In the genomic region with DNA sequence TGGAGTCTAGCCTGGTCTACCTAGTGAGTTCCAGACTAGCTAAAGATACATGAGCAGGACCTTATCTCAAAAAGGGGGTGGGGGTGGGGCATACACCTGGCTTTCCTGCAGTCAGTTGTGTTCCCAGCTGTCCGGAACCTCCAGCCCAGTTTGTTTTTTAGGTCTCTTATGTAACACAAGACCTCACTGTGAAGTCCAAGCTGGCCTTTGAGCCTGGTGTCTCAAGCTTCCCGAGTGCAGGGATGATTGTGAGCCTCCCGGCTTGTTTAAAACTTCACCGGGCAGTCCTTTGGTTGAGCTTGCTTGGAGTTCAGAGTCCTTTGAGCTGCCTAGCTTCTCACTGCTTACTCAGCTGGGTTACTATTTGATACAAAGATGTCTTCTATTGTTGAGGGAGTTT, we compare ENCODE assay signal across 8 mouse cellular contexts. TPM values are rescaled to one million over a fixed set of nuclear protein-coding genes. Genes with fewer than 3 reads are reported as not detected.
A peak's percentile ranks its signal among the peaks of the same experiment; 100 is the strongest.
DNase-seq lines count a peak whose midpoint lies in the region; ATAC-seq and TF ChIP-seq lines count a peak whose summit lies in the region.

No protein-coding gene starts in this region.

- no peak for DNase-seq in left cerebral cortex, adult 2 months (ENCODE audit: extremely low spot score in 1 of 2, low spot score in 2 of 2)
- DNase-seq in left cerebral cortex, adult 9 months (ENCODE audit: low spot score in 2 of 2), result no peak
- DNase-seq in kidney, adult 2 months, result peak; percentile 92
- DNase-seq in midbrain, embryonic 14.5 days, result no peak
- DNase-seq in MN1 (ENCODE audit: low spot score), result no peak
- DNase-seq in cerebellum, postnatal 14 days, result no peak
- no peak for DNase-seq in spleen, adult 12 weeks (ENCODE audit: low spot score)

- H3K4me1 ChIP-seq in embryonic fibroblast, embryonic 13.5 days (ENCODE audit: control insufficient read depth, insufficient read depth, low read length), result no peaks in the 10 kb centered on the region
- peaks cover 10% of the 10 kb centered on the region; the same call in 1 of the 2 replicates for H3K4me1 ChIP-seq in kidney, adult 2 months (ENCODE audit: control insufficient read depth, insufficient read depth, low read length)
- peaks cover 41% of the 10 kb centered on the region for H3K4me1 ChIP-seq in midbrain, embryonic 14.5 days (ENCODE audit: control insufficient read depth, insufficient read depth, low read length)

- no peaks in the 10 kb centered on the region for H3K27me3 ChIP-seq in kidney, adult 2 months (replicated peaks; ENCODE audit: control insufficient read depth, insufficient read depth, low read length)
- H3K27me3 ChIP-seq in midbrain, embryonic 14.5 days (ENCODE audit: control insufficient read depth, insufficient read depth, low read length), result no peaks in the 10 kb centered on the region

- TF ChIP-seq CTCF in left cerebral cortex, adult 2 months (IDR thresholded peaks at IDR 0.05), result no peak
- TF ChIP-seq CTCF in embryonic fibroblast, embryonic 13.5 days (IDR thresholded peaks at IDR 0.05; ENCODE audit: borderline replicate concordance, insufficient read depth, low read length), result no peak
- no peak for TF ChIP-seq CTCF in kidney, adult 2 months (conservative IDR thresholded peaks at IDR 0.05; ENCODE audit: insufficient read depth, insufficient read length, low read depth, low read length)

- peak overlapping the region; percentile 75 for H3K4me3 ChIP-seq in left cerebral cortex, adult 2 months
- H3K4me3 ChIP-seq in embryonic fibroblast, embryonic 13.5 days (ENCODE audit: insufficient read depth, low read length), result peak overlapping the region; percentile 92
- peak overlapping the region; percentile 87 for H3K4me3 ChIP-seq in kidney, adult 2 months (ENCODE audit: insufficient read depth, low read depth, low read length)
- peak overlapping the region; percentile 95 for H3K4me3 ChIP-seq in midbrain, embryonic 14.5 days (replicated peaks; ENCODE audit: low read depth, low read length)

- intact Hi-C loops in left cerebral cortex, adult 2 months (cut with DNase I), result loop anchor here (5.0 kb wide), 1 partner anchor 478 kb away; the partner anchor contains the start of gene Snrpe

- peak overlapping the region; percentile 79 for H3K9ac ChIP-seq in midbrain, embryonic 14.5 days (replicated peaks; ENCODE audit: low read length)

- 0 out of 2 replicates have a peak overlapping the region, but pooled peaks have one; percentile 21 for H3K27ac ChIP-seq in left cerebral cortex, adult 2 months
- H3K27ac ChIP-seq in embryonic fibroblast, embryonic 13.5 days (ENCODE audit: insufficient read depth, low read length), result 0 out of 2 replicates have a peak overlapping the region, but pooled peaks have one; percentile 25
- peak overlapping the region; percentile 87 for H3K27ac ChIP-seq in kidney, adult 2 months (ENCODE audit: insufficient read depth, low read depth, low read length)
- no peak overlapping the region for H3K27ac ChIP-seq in midbrain, embryonic 14.5 days (replicated peaks; ENCODE audit: low read depth, low read length)

- H3K9me3 ChIP-seq in midbrain, embryonic 14.5 days (ENCODE audit: control insufficient read depth, low read length), result no peaks in the 10 kb centered on the region

- WGBS in kidney, adult 2 months, result 2% methylated on average over 4 of the region's 4 CpGs
- WGBS in midbrain, embryonic 14.5 days, result 23% methylated on average over 4 of the region's 4 CpGs

- peaks cover 4% of the 10 kb centered on the region; the same call in 1 of the 2 replicates for H3K36me3 ChIP-seq in kidney, adult 2 months (ENCODE audit: control insufficient read depth, insufficient read depth, low read length)
- H3K36me3 ChIP-seq in midbrain, embryonic 14.5 days (ENCODE audit: control insufficient read depth, insufficient read depth, low read length), result peaks cover 27% of the 10 kb centered on the region

- TF ChIP-seq POLR2A in embryonic fibroblast, embryonic 13.5 days (IDR thresholded peaks at IDR 0.05; ENCODE audit: low read depth, low read length), result no peak
- no peak for TF ChIP-seq POLR2A in kidney, adult 2 months (IDR thresholded peaks at IDR 0.05; ENCODE audit: low read depth, low read length)

- no peak for ATAC-seq in midbrain, embryonic 14.5 days (ENCODE audit: low FRiP score, low TSS enrichment)

- H3K4me2 ChIP-seq in midbrain, embryonic 14.5 days (ENCODE audit: low read length), result peak overlapping the region; percentile 99

RNA-seq across cellular contexts. Expression of gene Ppp1r15b, which starts 3.1 kb away (rescaled TPM):
- 10 to 100 TPM; 41.4 to 44.3 TPM for total RNA-seq in left cerebral cortex, adult 2 months (2021)
- polyA plus RNA-seq in embryonic fibroblast, embryonic 13.5 days (2011; ENCODE audit: insufficient read length, low read depth, missing spikeins), result 55.8 and 63.3 TPM in 2 replicates
- 22.2 and 23.9 TPM in 2 replicates for polyA plus RNA-seq in kidney, adult 2 months (2012; rRNA removed)
- polyA plus RNA-seq in midbrain, embryonic 14.5 days (2014; fragmentation: Nextera tagmentation; extraction: Ambion mirVana), result 18.1 and 36.2 TPM in 2 replicates

RNA-seq across cellular contexts. Expression of gene Plekha6, which starts 29.9 kb away (rescaled TPM):
- 10 to 100 TPM; 94.2 to 96.3 TPM for total RNA-seq in left cerebral cortex, adult 2 months (2021)
- 2.6 and 3.6 TPM in 2 replicates for polyA plus RNA-seq in embryonic fibroblast, embryonic 13.5 days (2011; ENCODE audit: insufficient read length, low read depth, missing spikeins)
- 91.4 and 98.1 TPM in 2 replicates for polyA plus RNA-seq in kidney, adult 2 months (2012; rRNA removed)
- 18.4 and 25.4 TPM in 2 replicates for polyA plus RNA-seq in midbrain, embryonic 14.5 days (2014; fragmentation: Nextera tagmentation; extraction: Ambion mirVana)
